Mouse (Mus musculus) adrenal gland, postnatal 14 days (tissue): ENCODE data around the gene Tmprss4. TPM values are rescaled to one million over a fixed set of nuclear protein-coding genes. Genes with fewer than 3 reads are reported as not detected.

Experiments used
- DNase-seq: peaks from one replicate; pipeline ENCODE4 v3.0.0; 2021; ENCODE audit warnings: mixed read lengths
- total RNA-seq: library from RNA; stranded (reverse); gene quantifications from 2 replicates; pipeline ENCODE4 v1.2.3, GENCODE M21; 2021

Tmprss4 gene
- total RNA-seq, 1 experiment from 2014 or later: not detected

- no peak for DNase-seq
Observed at GRCm38 (mm10) chr9:45136442-45137169, 67.3 kb downstream of the Tmprss4 start.

- DNase-seq: peak; percentile 76
Observed at GRCm38 (mm10) chr9:45133484-45134310, 70.2 kb downstream of the Tmprss4 start.

- no peak for DNase-seq
Observed at GRCm38 (mm10) chr9:45130119-45130518, 73.8 kb downstream of the Tmprss4 start.

GRCm38 (mm10) chr9:45126941-45127340, 77.0 kb downstream of the Tmprss4 start:
- no peak for DNase-seq

- no peak for DNase-seq
Observed at GRCm38 (mm10) chr9:45125211-45125610, 78.7 kb downstream of the Tmprss4 start.

Other genes with a start within 250 kb of the Tmprss4 start
- 89.5 and 100 TPM in 2 replicates for gene Ube4a, start 238.5 kb downstream of the Tmprss4 start, total RNA-seq
- gene Cd3g, start 223.7 kb downstream of the Tmprss4 start, total RNA-seq: 2.2 and 14.5 TPM in 2 replicates
- 1.5 and 12.5 TPM in 2 replicates for gene Cd3d, start 222.3 kb downstream of the Tmprss4 start, total RNA-seq
- gene Cd3e, start 194.5 kb downstream of the Tmprss4 start, total RNA-seq: 1.8 and 19.1 TPM in 2 replicates
- gene Mpzl2, start 164.3 kb downstream of the Tmprss4 start, total RNA-seq: 13.0 and 15.3 TPM in 2 replicates
- gene Mpzl3, start 148.9 kb downstream of the Tmprss4 start, total RNA-seq: 5.2 and 7.7 TPM in 2 replicates
- gene Jaml, start 124.9 kb downstream of the Tmprss4 start, total RNA-seq: 1.0 and 3.4 TPM in 2 replicates
- 7.6 and 8.6 TPM in 2 replicates for gene Scn2b, start 86.3 kb downstream of the Tmprss4 start, total RNA-seq
- 0.56 and 0.59 TPM in 2 replicates for gene Scn4b, start 65.7 kb downstream of the Tmprss4 start, total RNA-seq
- gene BC049352, start 22.1 kb downstream of the Tmprss4 start, total RNA-seq: not detected in 2 replicates
- gene Il10ra, start 65.1 kb upstream of the Tmprss4 start, total RNA-seq: 1.6 and 4.4 TPM in 2 replicates
- gene Tmprss13, start 115.0 kb upstream of the Tmprss4 start, total RNA-seq: 0.15 TPM in 1 of 2 replicates, not detected in the other
- gene Fxyd6, start 166.1 kb upstream of the Tmprss4 start, total RNA-seq: 110 and 140 TPM in 2 replicates
- 3.0 and 6.3 TPM in 2 replicates for gene Fxyd2, start 195.6 kb upstream of the Tmprss4 start, total RNA-seq
- gene Dscaml1, start 222.5 kb upstream of the Tmprss4 start, total RNA-seq: 0.78 and 1.4 TPM in 2 replicates